Mouse (Mus musculus) frontal cortex, postnatal 10 days (tissue): ENCODE data around the gene Rab4a.
A peak's percentile ranks its signal among the peaks of the same experiment; 100 is the strongest.

Experiments
- DNase-seq, 2 experiments: peaks; one replicate each; pipeline ENCODE4 v3.0.0; 2022; ENCODE audit warnings: low spot score in 2 of 2, mixed read lengths in 1 of 2

The Rab4a gene

DNA sequence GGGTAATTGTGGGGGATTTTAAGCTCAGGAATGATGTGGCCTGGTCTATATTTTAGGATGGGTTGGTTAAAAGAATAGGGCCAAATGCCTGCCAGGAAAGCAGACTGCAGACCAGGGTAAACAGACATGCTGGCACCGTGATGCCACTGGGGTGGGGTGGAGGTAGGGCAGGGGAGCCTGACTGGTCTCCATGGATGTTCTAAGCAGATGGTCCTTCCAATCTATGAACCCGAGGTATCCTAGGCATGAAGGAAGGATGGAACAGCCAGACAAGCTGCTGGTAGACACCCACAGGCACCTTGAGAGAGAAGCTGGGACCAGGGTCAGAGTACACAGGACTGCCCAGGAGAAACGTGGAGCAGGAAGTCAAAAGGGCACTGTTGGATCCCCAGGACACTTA, 41.8 kb downstream of the Rab4a start:
- DNase-seq = no peak

DNA sequence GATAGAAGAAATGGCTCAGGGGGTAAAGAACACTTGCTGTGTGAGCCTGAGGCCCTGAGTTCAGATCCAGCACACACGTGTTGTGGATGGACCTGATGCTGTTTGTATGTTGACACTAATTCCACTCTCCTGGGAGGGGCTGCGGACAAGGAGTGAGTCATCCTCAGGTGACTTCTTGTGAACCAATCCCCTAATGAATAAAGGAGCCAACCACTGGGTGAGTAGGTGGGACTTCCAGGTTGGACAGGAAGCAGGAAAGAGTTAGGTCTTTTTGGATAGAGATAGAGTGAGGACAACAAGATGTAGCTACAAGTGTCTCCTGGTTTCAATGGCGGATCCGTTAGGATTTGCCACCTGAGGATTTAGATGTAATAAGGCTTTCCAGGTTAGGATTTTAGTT, 43.6 kb downstream of the Rab4a start:
- DNase-seq = no peak

DNA sequence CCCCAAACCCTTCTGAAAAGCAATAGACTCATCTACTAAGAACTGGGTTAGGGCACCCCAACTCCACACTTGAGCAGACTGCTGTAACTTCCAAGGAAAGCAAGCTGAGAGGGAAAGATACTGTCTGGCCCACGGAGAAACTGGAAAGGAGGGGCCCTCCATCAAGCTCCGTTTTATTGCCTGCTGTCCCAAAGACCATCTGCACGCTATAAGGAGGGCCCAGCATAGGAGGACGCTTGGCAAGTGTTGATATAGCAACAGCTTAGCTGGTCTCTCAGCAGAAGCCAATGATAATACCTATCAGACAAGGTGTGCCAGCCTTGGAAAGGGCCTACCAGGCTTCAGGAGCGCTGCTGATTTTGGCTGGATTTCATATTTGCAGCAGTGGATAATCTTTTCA, 45.8 kb downstream of the Rab4a start:
- DNase-seq = no peak

DNA sequence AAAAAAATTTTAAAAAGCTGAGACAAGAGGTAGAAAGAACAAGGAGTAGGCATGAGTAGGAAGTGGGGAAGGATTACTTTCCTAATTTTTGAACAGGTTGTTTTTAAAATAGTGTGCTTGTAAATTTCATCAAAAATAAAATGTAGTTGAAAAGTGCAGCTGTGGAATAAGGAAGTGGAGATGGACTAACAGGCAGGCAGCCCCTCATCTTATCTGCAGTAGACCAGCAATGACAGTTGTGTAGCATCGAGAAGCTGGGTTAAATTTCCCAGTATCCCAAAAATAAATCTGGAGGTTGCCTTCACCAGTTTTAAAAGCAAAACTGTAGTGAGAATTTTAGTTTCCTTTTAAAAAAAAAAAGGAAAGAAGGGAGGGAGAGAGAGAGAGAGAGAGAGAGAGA, 48.5 kb downstream of the Rab4a start:
- no peak for DNase-seq

DNA sequence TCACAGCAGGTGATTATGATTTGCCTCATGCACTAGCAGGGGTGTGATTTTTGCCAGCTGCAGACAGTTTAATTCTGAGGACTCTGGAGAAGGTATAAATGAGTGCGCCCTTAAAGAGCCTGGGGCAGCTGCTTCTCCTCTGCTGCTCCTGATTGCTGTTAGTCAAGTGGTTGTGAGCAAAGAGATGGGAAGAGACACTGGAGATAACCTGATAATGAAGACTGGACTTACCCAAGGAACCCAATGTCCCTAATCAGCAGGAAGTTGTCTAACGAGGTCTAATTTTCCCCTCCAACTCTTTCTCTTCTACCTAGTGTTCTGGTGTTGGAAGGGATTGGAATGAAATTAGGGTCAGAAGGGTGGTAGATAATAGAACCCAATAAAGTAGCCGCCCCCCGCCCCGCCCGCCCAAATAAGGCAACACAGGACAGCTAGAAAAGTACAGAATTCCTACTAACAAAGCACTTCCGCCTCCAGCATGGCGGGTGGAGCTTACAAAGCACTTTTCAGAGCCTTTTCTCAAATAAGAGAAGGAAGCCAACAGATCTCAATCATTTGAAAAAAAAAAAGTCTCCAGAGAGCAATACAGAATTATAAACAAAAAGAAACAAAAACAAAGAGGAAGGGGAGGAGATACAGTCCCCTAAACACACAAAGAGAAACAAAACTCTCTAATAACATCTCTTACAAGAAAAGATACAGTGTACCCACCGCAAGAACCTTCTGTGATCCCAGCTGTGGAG, 49.1 kb downstream of the Rab4a start:
- DNase-seq = no peak

DNA sequence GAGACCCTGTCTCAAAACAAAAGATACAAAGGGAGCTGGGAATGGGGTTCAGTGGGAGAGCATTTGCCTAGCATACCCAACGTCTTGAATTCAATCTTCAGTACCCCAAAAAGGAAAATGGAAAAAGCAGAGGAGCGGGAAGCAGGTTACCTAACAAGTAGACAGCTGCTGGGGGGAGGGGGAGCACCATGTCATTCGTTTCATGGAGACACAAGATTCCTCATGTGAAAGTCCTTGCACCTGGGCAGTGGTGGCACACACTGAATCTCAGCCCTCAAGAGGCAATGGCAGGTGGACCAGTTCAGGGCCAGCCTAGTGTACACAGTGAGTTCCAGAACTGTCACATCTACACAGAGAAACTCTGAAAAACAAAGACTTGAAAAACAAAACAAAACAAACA, 51.6 kb downstream of the Rab4a start:
- no peak for DNase-seq

DNA sequence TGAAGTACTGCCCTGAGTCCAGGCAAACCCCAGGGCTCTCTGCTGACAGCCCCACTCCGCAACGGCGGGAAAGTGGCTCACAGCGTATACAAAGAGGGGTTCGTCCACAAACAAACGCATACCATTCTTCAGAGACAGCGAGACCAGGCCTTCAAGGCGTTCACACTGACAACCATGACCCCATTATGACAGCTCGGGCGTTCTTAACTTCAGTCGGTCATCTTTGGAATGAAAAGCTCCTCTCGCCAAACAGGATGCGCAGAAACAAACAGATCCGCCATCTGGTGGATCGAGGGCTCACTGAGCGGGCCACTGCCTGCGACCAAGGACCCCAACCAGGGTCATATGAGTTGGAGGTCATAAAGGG, 52.8 kb downstream of the Rab4a start:
- DNase-seq = no peak

DNA sequence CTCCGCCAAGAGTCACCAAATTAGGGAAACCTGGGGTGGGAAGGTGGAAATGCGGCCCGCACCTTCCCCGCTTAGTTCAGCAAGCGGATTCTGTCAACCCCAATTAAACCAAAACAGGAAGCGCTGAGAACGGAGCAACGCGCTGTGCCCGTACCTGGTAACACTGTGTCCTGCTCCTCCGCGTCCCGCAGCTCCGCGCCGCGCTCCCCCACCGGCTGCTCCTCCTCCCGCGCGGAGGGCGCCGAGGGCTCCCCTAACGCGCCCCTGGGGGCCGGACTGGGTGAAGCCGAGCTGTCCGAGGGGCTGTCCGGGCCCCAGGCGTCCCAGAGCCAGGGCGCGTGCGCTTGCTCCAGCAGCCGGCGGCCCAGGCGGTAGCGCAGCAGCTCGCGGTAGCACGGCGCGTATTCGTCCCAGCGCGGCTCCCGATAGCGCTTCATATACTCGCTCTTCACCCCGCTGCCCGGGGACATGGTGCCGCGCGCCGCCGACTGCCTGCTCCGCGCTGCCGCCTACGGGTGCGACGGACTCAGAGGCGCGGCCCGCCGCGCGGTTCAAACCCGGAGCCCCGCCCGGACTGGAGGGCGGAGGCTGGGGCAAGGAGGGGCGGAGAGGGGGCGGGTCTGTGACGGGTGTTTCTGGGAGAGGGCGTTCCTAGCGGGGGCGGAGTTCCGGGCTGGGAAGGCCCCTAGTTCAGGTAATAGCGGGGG, 53.3 kb downstream of the Rab4a start:
- DNase-seq = peak; percentile 83 to 88

DNA sequence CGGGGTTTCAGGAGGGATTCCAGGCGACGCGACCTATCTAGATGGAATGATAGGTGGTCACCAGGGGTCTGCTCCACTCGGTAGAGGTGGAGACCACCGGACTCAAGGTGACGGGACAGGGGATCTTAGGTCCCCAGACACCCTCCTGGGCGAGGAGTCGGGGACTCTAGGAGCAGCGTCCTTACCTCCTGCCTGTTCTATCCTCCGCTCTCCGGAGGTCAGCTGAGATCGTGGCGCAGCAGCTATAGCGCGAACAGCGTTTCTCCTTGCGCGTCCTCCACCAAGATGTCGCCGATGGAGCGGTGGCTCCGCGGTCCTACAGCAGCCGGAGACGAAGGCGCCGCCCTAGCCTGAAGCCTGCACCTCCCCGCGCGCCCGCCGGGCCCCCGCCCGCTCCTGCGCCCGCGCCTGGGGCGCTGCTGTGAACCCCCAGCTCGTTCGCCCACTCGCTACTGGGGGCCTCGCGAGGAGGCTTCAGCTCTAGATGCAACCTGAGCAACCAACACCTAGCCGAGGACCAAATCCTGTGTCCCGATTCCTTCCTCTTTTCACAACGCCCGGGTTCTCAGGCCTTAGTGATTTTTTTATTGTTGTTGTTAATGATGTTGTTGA, 54.0 kb downstream of the Rab4a start, which contains the start of gene Ccsap:
TSS of gene Ccsap (minus strand) at position 562 of the 612 bp plus-strand sequence.
- DNase-seq = peak in 1 of 2 experiments; percentile 59

DNA sequence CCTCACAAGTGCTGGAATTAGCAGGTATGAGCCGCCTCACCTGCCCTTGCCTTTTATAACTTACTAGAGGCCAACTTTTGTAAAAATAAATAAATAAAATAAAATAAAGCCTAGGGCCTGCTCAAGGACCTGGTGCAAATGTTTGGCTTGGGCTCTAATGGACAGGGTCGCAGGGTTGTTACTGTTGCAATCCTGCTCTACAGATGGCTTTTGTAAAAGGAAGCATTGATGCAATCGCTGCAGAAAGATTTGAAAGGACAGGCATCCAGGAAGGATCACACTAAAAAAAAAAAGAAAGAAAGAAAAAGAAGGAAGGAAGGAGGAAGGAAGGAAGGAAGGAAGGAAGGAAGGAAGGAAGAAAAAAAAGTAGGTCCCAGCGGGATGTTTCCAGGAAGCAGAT, 54.6 kb downstream of the Rab4a start:
- DNase-seq = no peak

DNA sequence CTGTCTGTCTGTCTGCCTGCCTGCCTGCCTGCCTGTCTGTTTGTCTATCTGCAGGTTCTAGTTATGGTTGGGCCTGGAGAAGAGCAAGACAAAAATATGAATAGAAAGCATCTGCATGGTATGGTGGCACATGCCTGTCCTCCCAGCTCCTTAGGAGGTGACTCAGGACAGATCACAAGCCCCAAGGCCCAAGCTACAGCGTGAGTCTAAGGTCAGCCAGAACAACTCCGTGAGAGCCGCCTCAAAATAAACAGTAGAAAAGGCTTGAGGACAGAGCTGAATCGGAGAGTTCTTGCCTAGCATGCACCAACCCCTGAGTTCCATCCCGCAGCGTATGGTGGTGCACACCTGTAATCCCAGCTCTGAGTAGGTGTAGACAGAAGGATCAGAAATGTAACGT, 60.0 kb downstream of the Rab4a start:
- DNase-seq = no peak

DNA sequence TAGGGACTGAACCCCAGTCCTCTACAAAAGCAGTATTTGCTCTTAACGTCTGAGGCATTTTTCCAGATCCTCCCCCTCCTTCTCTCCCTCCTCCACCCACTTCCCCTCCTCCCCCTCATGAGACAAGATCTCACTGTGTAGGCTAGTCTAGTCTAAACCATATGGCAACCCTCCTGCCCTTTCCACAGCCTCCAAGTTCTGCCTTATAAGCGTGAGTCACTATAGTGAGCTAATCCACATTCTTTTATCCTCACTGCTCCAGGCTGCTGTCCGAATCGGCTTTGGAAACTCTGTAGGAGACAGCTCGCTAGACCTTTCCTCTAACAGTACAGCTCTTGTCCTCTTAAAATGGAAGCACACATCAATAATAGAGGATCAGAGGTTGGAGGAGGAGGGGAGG, 61.2 kb downstream of the Rab4a start:
- no peak for DNase-seq

DNA sequence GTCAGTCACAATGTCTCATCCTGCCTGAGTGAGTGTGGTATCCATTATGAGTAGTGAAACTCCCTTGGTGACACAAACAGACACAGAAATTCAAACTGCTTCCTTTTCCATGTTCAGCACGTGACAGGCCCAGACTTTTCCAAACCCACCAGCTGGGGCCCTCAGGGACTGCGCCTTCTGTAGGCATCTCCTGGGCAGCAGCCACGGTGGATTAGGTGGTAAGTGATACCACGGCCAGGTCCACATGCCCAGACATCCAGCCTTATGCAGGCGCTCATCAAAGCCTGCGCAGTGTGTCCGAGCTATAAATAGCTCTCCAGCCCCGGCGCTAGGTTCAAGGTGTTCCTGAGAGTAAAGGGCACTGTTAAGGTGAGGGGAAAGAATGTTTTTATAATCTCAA, 66.3 kb downstream of the Rab4a start:
- DNase-seq = no peak

DNA sequence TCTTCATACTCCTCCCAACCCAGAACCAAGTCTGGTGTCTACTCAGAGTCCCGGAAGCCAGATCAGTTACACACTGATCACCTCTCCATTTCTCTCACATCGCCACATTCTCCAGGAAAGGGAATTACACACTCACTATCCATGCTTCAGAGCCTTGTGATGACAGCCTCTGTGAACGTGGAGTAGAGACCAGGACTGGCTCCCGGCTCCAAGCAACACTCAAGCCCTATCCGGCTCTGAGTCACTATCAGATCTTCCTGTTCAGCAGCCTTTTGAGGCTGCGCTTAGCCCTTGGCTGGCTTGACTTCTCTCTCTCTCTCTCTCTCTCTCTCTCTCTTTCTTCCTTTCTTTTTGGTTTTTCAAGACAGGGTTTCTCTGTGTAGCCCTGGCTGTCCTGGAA, 67.6 kb downstream of the Rab4a start:
- DNase-seq = no peak

DNA sequence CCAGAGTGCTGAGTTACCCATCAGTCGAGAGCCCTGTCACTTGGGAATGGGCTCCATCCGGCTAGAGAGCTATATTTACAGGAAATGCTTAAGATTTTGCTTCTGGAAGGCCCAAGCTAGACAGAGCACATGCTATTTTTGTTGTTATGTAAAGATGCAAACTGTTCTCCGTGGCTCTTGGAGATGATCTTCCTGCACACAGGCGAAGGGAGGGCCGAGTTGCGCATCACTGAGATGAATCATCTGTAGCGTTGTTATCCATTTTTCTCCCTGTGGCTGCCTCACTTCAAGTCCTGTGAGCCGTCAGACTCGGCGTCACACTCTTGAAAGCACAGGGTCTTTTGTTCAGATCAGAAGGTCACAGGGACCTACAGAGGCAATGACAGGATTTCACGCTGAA, 68.5 kb downstream of the Rab4a start:
- no peak for DNase-seq

DNA sequence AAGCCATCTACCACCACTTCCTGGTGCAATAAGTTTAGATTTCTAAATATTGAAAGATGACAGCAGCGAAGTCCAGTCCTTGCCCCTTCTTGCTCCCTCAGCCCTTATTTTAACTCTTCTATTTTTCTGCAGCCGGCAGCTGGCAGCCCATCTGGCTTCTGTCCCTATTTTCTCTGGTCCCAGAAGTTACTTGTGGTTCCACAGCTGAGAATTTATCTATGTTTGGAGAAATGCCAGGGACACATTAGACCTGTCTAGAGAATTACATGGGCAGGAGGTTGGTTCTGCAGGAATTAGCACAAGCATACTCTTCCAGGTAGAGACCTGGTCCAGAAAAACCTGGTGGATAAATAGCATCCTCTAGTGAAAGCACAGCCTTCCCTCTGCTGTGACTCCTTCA, 72.1 kb downstream of the Rab4a start:
- no peak for DNase-seq

DNA sequence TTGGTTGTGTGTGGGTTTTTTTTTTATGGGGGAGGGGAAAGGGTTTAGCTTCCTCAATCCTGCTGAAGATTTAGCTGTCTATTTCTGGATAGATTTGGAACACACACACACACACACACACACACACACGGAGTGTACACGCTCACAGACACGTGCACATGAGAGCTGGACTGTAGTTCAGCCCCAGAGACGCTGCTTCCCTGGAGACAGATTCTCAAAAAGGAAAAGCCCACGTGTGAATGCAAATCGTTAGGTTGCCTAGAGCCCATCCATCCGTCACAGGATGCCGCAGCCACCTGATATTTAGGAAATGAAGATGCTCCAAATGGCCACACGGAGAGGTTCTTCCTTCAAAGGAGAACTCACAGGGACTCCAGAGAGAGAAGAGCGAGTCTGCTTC, 74.5 kb downstream of the Rab4a start:
- peak; percentile 64 to 87 for DNase-seq

DNA sequence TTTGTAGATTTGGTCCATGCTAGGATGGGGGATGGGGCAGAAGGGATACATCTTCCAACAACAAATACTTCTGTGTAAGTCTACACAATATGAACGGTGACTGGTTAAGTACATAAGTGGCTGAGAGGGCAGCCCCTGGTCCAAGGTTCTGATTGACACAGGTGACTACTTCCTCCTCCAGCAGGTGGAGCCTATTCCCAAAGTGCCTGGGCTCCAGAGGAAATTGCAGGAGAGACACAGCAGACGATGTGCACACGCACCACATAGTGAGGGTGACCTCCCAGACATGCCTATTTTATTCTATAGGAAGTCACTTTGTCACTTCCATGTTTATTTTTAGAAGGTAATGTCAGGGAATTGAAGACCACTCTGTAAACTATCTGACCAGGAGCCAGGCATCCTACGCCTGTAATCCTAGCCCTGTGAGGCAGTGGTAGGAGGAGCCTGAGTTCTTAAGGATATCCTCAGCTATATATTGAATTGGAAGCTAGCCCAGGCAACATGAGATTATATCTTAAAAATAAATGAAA, 75.1 kb downstream of the Rab4a start:
- no peak for DNase-seq

DNA sequence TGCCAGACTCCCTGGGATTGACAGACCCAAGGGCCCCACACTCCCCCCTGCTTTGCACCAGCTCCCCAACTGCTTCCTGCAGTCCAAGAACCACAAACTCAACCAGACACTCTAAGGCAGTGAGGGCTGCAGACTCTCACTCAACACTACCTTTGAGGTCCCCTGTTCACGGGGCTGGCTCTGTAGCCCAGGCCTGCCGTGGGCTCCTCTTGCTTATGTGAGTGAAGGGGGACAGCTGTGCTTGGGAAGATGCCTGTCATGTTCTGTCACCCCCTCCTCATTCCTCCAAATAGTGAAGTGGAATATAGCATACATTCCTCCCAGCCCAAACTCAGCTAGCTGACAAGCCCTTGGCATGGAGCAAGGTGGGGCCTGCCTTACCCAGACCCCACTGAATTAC, 76.6 kb downstream of the Rab4a start:
- DNase-seq = no peak

DNA sequence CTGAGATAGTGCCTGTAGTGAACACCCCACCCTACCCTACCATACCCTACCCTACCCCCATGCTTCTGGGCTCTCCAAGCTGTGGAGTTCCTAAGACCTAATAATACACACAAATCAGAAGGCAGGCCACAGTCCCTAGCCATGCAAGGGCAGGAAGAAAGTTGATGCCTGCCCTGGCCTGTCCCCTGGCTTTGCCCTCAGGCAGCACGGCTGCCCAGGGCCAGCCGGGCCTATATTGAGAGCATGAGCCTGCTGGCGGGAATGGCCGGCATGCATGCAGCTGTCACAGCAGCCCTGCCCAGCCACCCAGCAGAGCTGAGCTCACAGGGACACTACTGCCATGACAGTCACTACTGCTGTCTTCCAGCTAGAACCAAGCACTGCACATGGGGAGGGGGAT, 77.3 kb downstream of the Rab4a start:
- DNase-seq = no peak
